Mouse (Mus musculus) lung, embryonic 14.5 days (tissue): ENCODE measurements around the gene Ube2g1. TPM values are rescaled to one million over a fixed set of nuclear protein-coding genes. Genes with fewer than 3 reads are reported as not detected.
A peak's percentile ranks its signal among the peaks of the same experiment; 100 is the strongest.

ENCODE experiments used
- ATAC-seq: fragments of 200-750 bp; cut with Nextera tagmentation; 2 replicates; pipeline ENCODE4 v1.8.0; 2017; ENCODE audit warnings: mild to moderate bottlenecking, moderate TSS enrichment, moderate library complexity; ENCODE audit not compliant: insufficient read depth
- DNase-seq: peaks from one replicate; pipeline ENCODE4 v3.0.0-alpha.2; 2015
- H3K27ac ChIP-seq: fragments of 300-500 bp; sonication (generic); 2 replicates; pipeline ENCODE4 v1.5.1; 2014; ENCODE audit warnings: low read depth, mild to moderate bottlenecking, moderate library complexity
- H3K27me3 ChIP-seq: fragments of 300-500 bp; sonication (generic); 2 replicates; pipeline ENCODE4 v1.6.1; 2014; ENCODE audit warnings: low read length, control low read depth; ENCODE audit not compliant: insufficient read depth
- H3K36me3 ChIP-seq: fragments of 300-500 bp; sonication (generic); 2 replicates; pipeline ENCODE4 v1.6.1; 2014; ENCODE audit warnings: control low read depth; ENCODE audit not compliant: insufficient read depth
- H3K4me1 ChIP-seq: fragments of 300-500 bp; sonication (generic); 2 replicates; pipeline ENCODE4 v1.6.1; 2014; ENCODE audit warnings: antibody characterized with exemption, control low read depth; ENCODE audit not compliant: insufficient read depth
- H3K4me2 ChIP-seq: fragments of 300-500 bp; sonication (generic); 2 replicates; pipeline ENCODE4 v1.6.1; 2014; ENCODE audit warnings: mild to moderate bottlenecking
- H3K4me3 ChIP-seq: fragments of 300-500 bp; sonication (generic); 2 replicates; pipeline ENCODE4 v1.5.1; 2014; ENCODE audit warnings: low read depth, low read length
- H3K9ac ChIP-seq: fragments of 300-500 bp; sonication (generic); 2 replicates; pipeline ENCODE4 v1.6.1; 2014
- H3K9me3 ChIP-seq: fragments of 300-500 bp; sonication (generic); 2 replicates; pipeline ENCODE4 v1.6.1; 2016; ENCODE audit warnings: low read depth, low read length, control low read depth
- CTCF ChIP-seq: IDR thresholded peaks from 2 replicates; pipeline ENCODE4 v1.5.1; 2016; ENCODE audit warnings: antibody characterized with exemption, low read depth
- WGBS: fragments of 180-500 bp; shearing (Covaris S2); extraction: QIAGEN DNeasy Blood & Tissue Kit; methylation state at CpG from one replicate; pipeline ENCODE4 v1.1.7; 2014; 5-methylcytosine and 5-hydroxymethylcytosine counted together
- polyA plus RNA-seq: library from polyadenylated mRNA; unstranded; fragments of >200 nt; fragmentation: Nextera tagmentation; extraction: Ambion mirVana; gene quantifications from 2 replicates; pipeline ENCODE4 v1.2.1, GENCODE M21; 2014

Ube2g1 gene
- polyA plus RNA-seq, 1 experiment from 2014 or later = 77.9 TPM

GRCm38 (mm10) chr11:72581609-72582447 lies 25.3 kb upstream of the Ube2g1 start:
- no peak for TF ChIP-seq CTCF
- DNase-seq (peak; percentile 15), ATAC-seq (no peak)
- Histone ChIP-seq H3K4me2 (no peak overlapping the region), H3K4me1 (no peaks in the 10 kb centered on the region), H3K9me3 (no peaks in the 10 kb centered on the region), H3K27ac (no peak overlapping the region), H3K36me3 (no peaks in the 10 kb centered on the region), H3K4me3 (no peak overlapping the region), H3K9ac (no peak overlapping the region), H3K27me3 (no peaks in the 10 kb centered on the region)
- 65% methylated on average over 8 of the region's 8 CpGs for WGBS

GRCm38 (mm10) chr11:72582448-72582705 lies 24.7 kb upstream of the Ube2g1 start:
- DNase-seq (no peak), ATAC-seq (no peak)
- Histone ChIP-seq H3K4me1 (no peaks in the 10 kb centered on the region), H3K4me2 (no peak overlapping the region), H3K4me3 (no peak overlapping the region), H3K9ac (no peak overlapping the region), H3K9me3 (no peaks in the 10 kb centered on the region), H3K27ac (no peak overlapping the region), H3K36me3 (no peaks in the 10 kb centered on the region), H3K27me3 (no peaks in the 10 kb centered on the region)
- 74% methylated on average over 3 of the region's 3 CpGs for WGBS
- no peak for TF ChIP-seq CTCF

DNA sequence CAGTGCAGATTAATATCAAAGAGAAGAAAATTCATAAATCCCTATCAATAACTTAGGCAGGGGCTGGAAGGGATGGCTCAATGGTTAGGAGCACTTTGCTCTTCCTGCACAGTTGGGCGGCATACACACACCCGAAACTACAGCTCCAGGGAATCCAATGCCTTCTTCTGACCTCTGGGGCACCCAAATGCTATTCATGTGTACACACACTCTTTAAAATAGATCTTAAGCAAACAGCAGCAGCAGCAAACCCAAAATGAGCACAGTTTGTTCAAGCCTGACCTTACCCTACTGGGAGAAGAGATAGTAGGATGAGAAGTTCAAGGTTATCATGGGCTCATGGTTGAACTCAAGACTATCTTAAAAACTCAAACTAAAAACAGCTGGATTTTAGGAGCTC lies 24.0 kb upstream of the Ube2g1 start:
- no peaks in the 10 kb centered on the region for H3K36me3 ChIP-seq
- ATAC-seq (no peak), DNase-seq (no peak)
- TF ChIP-seq CTCF = no peak
- H3K4me1 ChIP-seq = no peaks in the 10 kb centered on the region
- no peak overlapping the region for H3K27ac ChIP-seq
- no peak overlapping the region for H3K4me2 ChIP-seq
- WGBS = 76% methylated on average over 2 of the region's 2 CpGs
- no peaks in the 10 kb centered on the region for H3K27me3 ChIP-seq
- no peak overlapping the region for H3K4me3 ChIP-seq
- H3K9ac ChIP-seq = no peak overlapping the region
- H3K9me3 ChIP-seq = no peaks in the 10 kb centered on the region

GRCm38 (mm10) chr11:72586570-72586969 lies 20.5 kb upstream of the Ube2g1 start:
- no peaks in the 10 kb centered on the region for H3K27me3 ChIP-seq
- no peak for TF ChIP-seq CTCF
- H3K36me3 ChIP-seq = no peaks in the 10 kb centered on the region
- no peak for DNase-seq
- WGBS = 86% methylated on average over 3 of the region's 3 CpGs
- no peak overlapping the region for H3K4me3 ChIP-seq
- no peak overlapping the region for H3K27ac ChIP-seq
- no peak overlapping the region for H3K9ac ChIP-seq
- H3K4me1 ChIP-seq = no peaks in the 10 kb centered on the region
- no peaks in the 10 kb centered on the region for H3K9me3 ChIP-seq
- H3K4me2 ChIP-seq = no peak overlapping the region
- ATAC-seq = no peak

GRCm38 (mm10) chr11:72587537-72588233 lies 19.4 kb upstream of the Ube2g1 start:
- Histone ChIP-seq H3K9me3 (no peaks in the 10 kb centered on the region), H3K4me1 (no peaks in the 10 kb centered on the region), H3K9ac (no peak overlapping the region), H3K36me3 (no peaks in the 10 kb centered on the region), H3K4me3 (no peak overlapping the region), H3K27ac (peak overlapping the region; percentile 16; the same call in 1 of the 2 replicates), H3K4me2 (no peak overlapping the region), H3K27me3 (no peaks in the 10 kb centered on the region)
- 37% methylated on average over 7 of the region's 7 CpGs for WGBS
- DNase-seq = peak; percentile 49
- no peak for TF ChIP-seq CTCF
- no peak for ATAC-seq

DNA sequence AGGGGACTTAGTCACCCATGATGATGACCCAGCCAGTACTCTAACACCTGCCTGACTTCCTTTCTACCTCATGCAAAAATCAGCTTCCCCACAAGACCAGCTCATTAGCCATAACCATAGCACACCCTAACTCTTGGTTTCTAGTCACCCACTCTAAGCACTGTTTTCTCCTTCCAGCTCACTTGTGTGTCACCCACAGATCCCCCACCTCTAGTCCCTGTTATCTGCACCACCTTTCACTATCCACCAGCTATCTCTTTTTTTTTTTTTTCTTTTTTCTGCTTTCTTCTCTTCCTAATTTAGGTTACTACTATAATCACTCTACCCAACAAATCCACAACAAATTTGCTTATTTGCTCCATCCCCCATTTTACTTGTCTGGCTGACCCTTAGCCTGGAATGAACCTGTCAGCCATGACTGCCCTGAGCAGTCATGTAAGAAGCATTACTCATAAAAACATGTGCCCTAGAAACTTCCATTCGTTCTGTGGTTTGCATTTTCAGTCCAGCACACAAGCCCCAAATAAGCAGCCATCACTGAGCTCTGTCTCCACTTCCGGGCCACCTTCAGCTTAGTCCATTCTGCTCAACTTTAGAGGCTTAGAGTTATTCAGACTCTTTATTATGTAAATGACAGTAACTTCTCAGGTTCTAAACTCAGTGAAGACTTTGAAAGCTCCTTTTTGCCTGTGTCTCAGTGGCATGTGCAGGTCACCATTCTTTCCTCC lies 11.9 kb upstream of the Ube2g1 start:
- H3K4me3 ChIP-seq = no peak overlapping the region
- no peaks in the 10 kb centered on the region for H3K4me1 ChIP-seq
- DNase-seq = no peak
- no peaks in the 10 kb centered on the region for H3K36me3 ChIP-seq
- no peak for ATAC-seq
- no peak overlapping the region for H3K27ac ChIP-seq
- no peak for TF ChIP-seq CTCF
- no peaks in the 10 kb centered on the region for H3K27me3 ChIP-seq
- H3K9me3 ChIP-seq = no peaks in the 10 kb centered on the region
- 65% methylated on average over 2 of the region's 2 CpGs for WGBS
- no peak overlapping the region for H3K4me2 ChIP-seq
- no peak overlapping the region for H3K9ac ChIP-seq

GRCm38 (mm10) chr11:72597780-72598179 lies 9.3 kb upstream of the Ube2g1 start:
- TF ChIP-seq CTCF = no peak
- Histone ChIP-seq H3K36me3 (no peaks in the 10 kb centered on the region), H3K4me1 (no peaks in the 10 kb centered on the region), H3K4me2 (no peak overlapping the region), H3K27me3 (no peaks in the 10 kb centered on the region), H3K9ac (no peak overlapping the region), H3K4me3 (no peak overlapping the region), H3K27ac (no peak overlapping the region), H3K9me3 (no peaks in the 10 kb centered on the region)
- ATAC-seq (no peak), DNase-seq (no peak)
- 79% methylated on average over 4 of the region's 4 CpGs for WGBS
